Mouse (Mus musculus) mouse trophoblast stem cell (cell line): ENCODE measurements around the gene Rrp1.

ENCODE experiments used
- in situ Hi-C, 2 experiments: fragments of 300-500 bp; cut with MseI, MboI; formaldehyde crosslinking; loops; 2 replicates in 1 of 2; 3 replicates in 1 of 2; pipeline ENCODE4 v1.15.1; 2025

Gene Rrp1

DNA sequence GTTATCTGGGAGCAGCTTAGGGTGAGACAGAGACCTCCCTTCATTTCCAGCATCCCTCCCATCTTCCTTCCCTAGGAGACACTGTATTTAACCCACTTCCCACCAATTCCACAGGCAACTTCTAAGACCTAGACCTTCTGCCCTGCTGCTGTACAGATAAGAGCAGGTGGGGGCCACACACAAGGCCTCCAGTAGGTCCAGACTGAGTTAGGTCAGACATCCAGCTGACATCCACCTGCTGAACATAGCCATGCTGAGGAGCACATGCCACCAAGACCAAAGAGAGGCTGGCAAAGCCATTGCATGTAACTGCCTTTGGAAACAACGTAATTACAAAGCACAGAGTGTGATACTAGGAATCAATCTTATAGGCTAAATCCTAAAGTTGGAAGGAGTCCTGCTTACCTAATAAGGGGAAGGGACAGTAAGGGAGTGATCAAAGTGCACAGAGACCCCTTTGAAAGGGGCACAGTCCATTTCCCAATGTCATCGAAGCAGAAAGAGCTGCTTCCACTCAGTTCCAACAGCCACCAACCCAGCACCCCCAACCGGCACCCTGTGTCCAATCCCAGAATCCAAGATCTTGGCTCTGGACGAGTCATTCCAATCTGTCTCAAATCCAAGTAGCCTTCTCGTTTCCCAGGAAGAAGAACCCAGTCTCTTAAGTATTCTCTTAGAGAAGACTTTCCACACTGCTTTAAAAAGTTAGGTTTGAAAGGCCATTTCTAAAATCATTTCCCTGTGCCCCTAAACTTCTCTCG is 61.9 kb downstream of the Rrp1 start:
- in situ Hi-C loops, result no loop called here
